Mouse (Mus musculus): ENCODE data around the gene Lgr5. TPM values are rescaled to one million over a fixed set of nuclear protein-coding genes. Genes with fewer than 3 reads are reported as not detected.

The Lgr5 gene
- total RNA-seq, 4 experiments from 2014 or later = 28.0 to 59.5 (median 39.6) TPM

DNA sequence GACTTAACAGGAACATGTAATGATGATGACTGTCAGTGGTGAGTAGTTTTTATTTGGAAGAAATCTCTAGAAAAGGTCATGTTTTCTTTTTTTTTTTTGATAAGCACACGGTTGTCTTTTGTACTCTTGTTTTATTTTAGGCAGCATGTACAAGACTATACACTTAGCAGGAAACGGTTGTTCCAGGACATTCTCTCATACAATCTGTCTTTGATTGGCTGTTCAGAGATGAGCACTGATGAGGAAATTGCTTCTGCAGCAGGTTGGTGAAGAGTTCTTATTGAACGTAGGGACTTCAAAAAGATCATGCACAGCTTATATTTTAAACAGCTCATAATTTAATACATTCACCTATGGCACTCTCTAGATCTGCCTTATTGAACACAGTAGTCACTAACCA, 173.5 kb downstream of the Lgr5 start:
- DNase-seq = no peak

DNA sequence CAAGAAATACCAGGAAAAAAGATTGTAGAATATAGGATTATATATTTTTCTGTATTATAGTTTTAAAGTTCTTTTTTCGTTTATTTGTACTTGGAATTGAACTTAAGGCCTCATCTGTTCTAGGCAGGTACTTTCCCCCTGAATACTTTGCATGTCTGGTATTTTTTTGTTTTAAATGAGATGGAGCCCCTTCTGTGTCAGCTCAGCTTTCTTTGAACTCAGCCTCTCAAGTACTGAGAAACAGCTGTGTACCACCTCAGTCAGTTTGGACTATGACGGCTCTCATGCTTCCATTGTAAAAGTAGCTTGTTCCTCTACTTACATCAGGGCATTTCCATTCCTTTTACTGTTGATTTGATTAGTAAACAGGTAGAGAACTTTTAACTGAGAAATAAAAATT, 174.1 kb downstream of the Lgr5 start:
- DNase-seq = no peak

DNA sequence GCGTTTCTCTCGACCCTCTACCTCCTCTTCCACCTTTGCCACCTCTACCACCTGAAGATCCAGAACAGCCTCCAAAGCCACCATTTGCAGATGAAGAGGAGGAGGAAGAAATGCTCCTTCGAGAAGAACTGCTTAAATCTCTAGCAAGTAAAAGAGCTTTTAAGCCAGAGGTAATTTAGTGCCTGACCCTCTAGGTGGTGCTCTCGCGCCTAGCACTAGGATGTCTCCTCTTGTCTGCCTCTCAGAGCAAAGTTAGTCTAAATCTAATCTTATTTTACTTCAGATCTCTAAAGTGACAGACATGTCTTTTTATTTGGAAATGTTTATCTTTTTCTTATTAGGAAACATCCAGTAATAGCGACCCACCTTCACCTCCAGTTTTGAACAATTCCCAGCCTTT, 181.2 kb downstream of the Lgr5 start:
- no peak for DNase-seq

Other genes with a start within 250 kb of the Lgr5 start
- gene Tmem19, start 225.3 kb downstream of the Lgr5 start, total RNA-seq (2022) = 10 to 100 TPM; 40.3 to 48.9 (median 42.9) TPM
- gene Thap2, start 203.3 kb downstream of the Lgr5 start, total RNA-seq (2022) = 10 to 100 TPM; 12.0 to 13.5 (median 12.9) TPM
- gene Zfc3h1, start 202.8 kb downstream of the Lgr5 start, total RNA-seq (2022) = 10 to 100 TPM; 43.1 to 61.9 (median 51.4) TPM
- not detected for gene A930009A15Rik, start 17.8 kb downstream of the Lgr5 start, total RNA-seq (2022)
- 1 to 10 TPM; 1.1 to 3.4 (median 1.4) TPM for gene Tspan8, start 229.1 kb upstream of the Lgr5 start, total RNA-seq (2022)

Measured in adrenal gland, adult 8-10 months (tissue).